Mouse (Mus musculus): Measurements from ENCODE around the gene Irgm1.

DNA sequence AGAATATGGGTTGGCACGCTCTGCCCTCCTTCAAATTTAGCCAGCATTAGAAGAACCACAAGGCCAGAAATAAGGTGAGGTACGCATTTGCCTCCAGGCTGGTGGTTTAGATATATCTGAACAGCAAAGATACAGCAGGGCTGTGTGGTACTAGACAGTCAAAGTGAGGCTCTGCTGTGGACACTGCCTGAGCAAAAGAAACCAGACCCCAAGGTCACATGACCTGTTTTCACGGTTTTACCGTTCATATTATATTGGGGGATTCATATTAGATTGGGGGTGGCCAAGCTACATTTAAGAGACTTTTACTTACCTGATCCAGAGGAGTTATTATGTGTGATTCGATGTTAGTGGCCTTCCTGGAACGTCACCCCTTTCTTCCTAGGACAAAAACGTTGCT is 702 bp downstream of the Irgm1 start:
- TF ChIP-seq CTCF (IDR thresholded peaks at IDR 0.05; ENCODE audit: borderline replicate concordance, control insufficient read depth, extremely low read depth, insufficient read depth, low read length, poor library complexity) (no peak), POLR2A (IDR thresholded peaks at IDR 0.05; ENCODE audit: control insufficient read depth, extremely low read depth, insufficient read depth, low read length, poor library complexity) (no peak)

Measured in thymus, adult 2 months (tissue).